Mouse (Mus musculus) thymus, adult 2 months (tissue): ENCODE measurements around the gene Lrrc71.

Experiments used
- CTCF ChIP-seq: fragments of 200-500 bp; IDR thresholded peaks from 2 replicates; pipeline ENCODE4 v1.5.1; 2012; ENCODE audit warnings: mild to moderate bottlenecking, control low read depth, low read length, moderate library complexity, borderline replicate concordance; ENCODE audit not compliant: control insufficient read depth, poor library complexity, insufficient read depth; ENCODE audit errors: extremely low read depth
- POLR2A ChIP-seq: fragments of 200-500 bp; IDR thresholded peaks from 2 replicates; pipeline ENCODE4 v1.6.1; 2012; ENCODE audit warnings: mild to moderate bottlenecking, low read length, control low read depth, moderate library complexity; ENCODE audit not compliant: control insufficient read depth, poor library complexity, insufficient read depth; ENCODE audit errors: extremely low read depth

DNA sequence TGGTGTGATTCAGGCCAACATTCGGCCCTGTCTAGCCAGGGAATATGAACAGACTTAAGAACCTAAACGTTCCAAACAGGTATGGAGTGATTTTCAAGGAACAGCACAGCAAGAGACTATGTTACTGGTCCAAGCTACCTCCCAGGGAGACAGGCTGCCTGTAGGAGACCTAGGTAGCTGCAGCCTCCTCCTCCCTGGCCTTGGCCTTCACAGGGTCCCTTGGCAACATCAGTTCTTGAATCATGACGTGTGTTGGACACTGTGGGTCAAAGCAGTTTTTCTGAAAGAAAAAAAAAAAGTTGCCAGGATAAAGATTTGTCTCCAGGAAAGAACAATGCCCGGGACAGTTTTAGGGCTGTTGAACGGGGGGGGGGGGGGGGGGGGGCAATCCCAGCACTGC, 9.5 kb downstream of the Lrrc71 start:
- no peak for TF ChIP-seq CTCF
- TF ChIP-seq POLR2A, result no peak
